Mouse (Mus musculus) left cerebral cortex, adult 2 months (tissue): ENCODE data around the gene Gbp4. TPM values are rescaled to one million over a fixed set of nuclear protein-coding genes. Genes with fewer than 3 reads are reported as not detected.
"Not testable (repeated sequence)": the region's sequence is repeated elsewhere in the genome, so short reads cannot be mapped to it uniquely, and the experiment has no call there.

Experiments
- DNase-seq, 2 experiments: peaks; one replicate each; pipeline ENCODE4 v3.0.0; 2021 to 2022; ENCODE audit warnings: low spot score in 2 of 2, mixed read lengths in 1 of 2; ENCODE audit errors: extremely low spot score in 1 of 2
- H3K27ac ChIP-seq: fragments of 200-600 bp; 2 replicates; pipeline ENCODE4 v1.8.1; 2022
- H3K4me3 ChIP-seq: fragments of 200-600 bp; 2 replicates; pipeline ENCODE4 v1.8.1; 2022
- CTCF ChIP-seq: fragments of 200-600 bp; IDR thresholded peaks from 2 replicates; pipeline ENCODE4 v1.8.1; 2022; ENCODE audit warnings: antibody characterized with exemption, mild to moderate bottlenecking, moderate library complexity
- intact Hi-C: fragments of 180-260 bp; cut with DNase I; formaldehyde crosslinking; loops from one replicate; pipeline ENCODE4 v1.15.1; 2025
- long read RNA-seq, 2 experiments: library from polyadenylated mRNA; stranded (forward); transcript quantifications; one replicate each; pipeline ENCODE4 v2.0.0; 2021; ENCODE audit warnings: borderline mapping rate in 2 of 2
- total RNA-seq, 2 experiments: library from RNA; stranded (reverse); gene quantifications; 2 replicates each; pipeline ENCODE4 v1.2.3; 2021

The Gbp4 gene
- 1 to 10 TPM; 1.1 to 2.3 TPM for total RNA-seq
- long read RNA-seq, experiment 1, full-length matches to known transcripts, result 1 of 1 reads
- long read RNA-seq, experiment 1, partial matches to known transcripts, result 0 of 1 reads
- long read RNA-seq, experiment 1, other reads (novel, unspliced or antisense), result 0 of 1 reads
- long read RNA-seq, experiment 2, partial matches to known transcripts, result 0 of 1 reads
- long read RNA-seq, experiment 2, other reads (novel, unspliced or antisense), result 1 of 1 reads

- H3K4me3 ChIP-seq, intact Hi-C loops, DNase-seq, H3K27ac ChIP-seq: not testable (repeated sequence)
Observed at GRCm38 (mm10) chr5:105139409-105140088, at the start of gene Gbp4, which contains the start of the genes Gbp9 and Gbp8. Gene Gbp4 (minus strand): TSS chr5:105139586. Gene Gbp9 (minus strand): TSS chr5:105139539. Gene Gbp8 (minus strand): TSS chr5:105139540.

DNA sequence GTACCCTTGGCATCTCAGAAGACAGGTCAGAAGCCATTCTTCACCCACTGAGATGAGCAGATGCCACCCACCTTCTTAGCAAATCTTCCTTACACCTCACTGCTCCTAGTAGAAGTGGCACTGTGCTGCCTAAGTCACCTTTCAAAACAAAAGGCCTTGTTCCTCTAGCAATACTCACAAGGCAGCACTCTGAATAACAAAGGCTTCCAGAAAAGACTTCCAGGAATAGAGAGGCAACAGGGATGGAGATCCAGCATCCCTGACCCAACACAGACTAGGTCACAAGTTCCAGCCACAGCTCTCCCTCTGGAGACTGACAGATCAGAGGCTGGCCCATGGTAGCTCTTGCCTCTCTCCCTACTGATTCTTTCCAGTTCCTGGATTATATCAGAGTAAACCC, 42.1 kb upstream of the Gbp4 start:
- intact Hi-C loops, result no loop called here
- H3K27ac ChIP-seq, result no peak overlapping the region
- TF ChIP-seq CTCF, result no peak

DNA sequence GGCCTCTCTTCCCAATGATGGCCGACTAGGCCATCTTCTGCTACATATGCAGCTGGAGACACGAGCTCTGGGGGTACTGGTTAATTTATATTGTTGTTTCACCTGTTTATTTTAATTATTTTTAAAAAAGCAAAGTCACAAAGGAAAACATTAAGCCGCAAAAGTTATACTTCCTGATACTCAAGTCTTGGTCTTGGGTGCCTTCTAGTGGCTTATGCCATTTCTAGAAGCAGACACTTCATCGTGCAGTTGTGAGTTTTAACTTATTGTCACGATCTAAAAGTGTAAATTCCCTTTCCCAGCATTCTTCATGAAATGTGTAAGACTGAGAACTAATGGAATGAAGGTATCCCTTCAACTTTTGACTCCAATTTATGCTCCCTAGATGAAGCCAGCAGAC, 17.2 kb upstream of the Gbp4 start:
- intact Hi-C loops, result no loop called here
- peak; percentile 34 for TF ChIP-seq CTCF
- no peak overlapping the region for H3K27ac ChIP-seq
- no peak for DNase-seq
- H3K4me3 ChIP-seq, result no peak overlapping the region

More for the DNA sequence above, 42.1 kb upstream of the Gbp4 start:
- no peak for DNase-seq
- no peak overlapping the region for H3K4me3 ChIP-seq

- Histone ChIP-seq H3K4me3 (no peak overlapping the region), H3K27ac (no peak overlapping the region)
- no peak for TF ChIP-seq CTCF
- DNase-seq, result no peak
- intact Hi-C loops, result no loop called here
Observed at GRCm38 (mm10) chr5:105154049-105154448, 14.7 kb upstream of the Gbp4 start.

DNA sequence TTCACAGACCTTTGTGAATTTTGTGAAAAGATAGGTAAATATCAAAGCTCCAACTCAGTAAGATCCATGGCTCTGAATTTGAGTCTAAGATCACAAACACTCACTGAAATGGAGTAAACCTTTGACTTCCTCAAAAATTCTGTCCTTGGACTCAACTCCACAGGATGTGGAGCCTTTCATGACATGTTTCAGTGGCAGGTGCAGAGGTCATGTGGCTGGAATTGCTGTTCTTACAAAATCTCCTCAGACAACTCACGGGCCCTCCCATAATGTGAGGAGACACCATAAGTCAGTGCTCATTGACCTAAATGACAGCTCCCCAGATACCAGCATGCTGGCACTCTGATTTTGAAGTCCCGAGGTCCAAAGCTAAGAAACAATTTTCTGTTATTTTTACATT, 8.7 kb upstream of the Gbp4 start:
- H3K27ac ChIP-seq, H3K4me3 ChIP-seq, intact Hi-C loops, DNase-seq: not testable (repeated sequence)

DNA sequence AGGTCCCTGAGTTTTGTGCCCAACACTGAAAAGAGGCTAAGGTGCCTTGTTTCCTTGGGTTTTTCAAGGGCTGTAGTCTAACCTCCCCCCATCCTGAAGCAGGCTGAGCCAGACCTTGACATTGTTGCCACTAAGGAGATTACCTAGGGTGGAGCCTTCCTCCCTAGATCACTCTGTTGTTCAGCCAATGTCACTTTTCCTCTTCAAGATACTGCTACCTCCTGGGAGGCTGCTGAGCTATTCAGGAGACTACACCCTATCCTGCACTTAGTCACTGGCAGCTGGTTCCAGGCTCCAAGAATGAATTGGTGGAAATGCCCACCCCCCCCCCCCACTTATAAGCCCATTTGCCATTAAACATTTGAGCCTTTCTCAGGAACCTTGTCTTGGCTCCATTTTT, 7.1 kb upstream of the Gbp4 start:
- no peak for TF ChIP-seq CTCF
- DNase-seq, result no peak
- intact Hi-C loops, result no loop called here
- Histone ChIP-seq H3K27ac (peak overlapping the region; percentile 30; the same call in 1 of the 2 replicates), H3K4me3 (no peak overlapping the region)

- intact Hi-C loops, H3K4me3 ChIP-seq, DNase-seq: not testable (repeated sequence)
- H3K27ac ChIP-seq, result peak overlapping the region; percentile 30; the same call in 1 of the 2 replicates
Observed at GRCm38 (mm10) chr5:105145731-105146130, 6.3 kb upstream of the Gbp4 start.

DNA sequence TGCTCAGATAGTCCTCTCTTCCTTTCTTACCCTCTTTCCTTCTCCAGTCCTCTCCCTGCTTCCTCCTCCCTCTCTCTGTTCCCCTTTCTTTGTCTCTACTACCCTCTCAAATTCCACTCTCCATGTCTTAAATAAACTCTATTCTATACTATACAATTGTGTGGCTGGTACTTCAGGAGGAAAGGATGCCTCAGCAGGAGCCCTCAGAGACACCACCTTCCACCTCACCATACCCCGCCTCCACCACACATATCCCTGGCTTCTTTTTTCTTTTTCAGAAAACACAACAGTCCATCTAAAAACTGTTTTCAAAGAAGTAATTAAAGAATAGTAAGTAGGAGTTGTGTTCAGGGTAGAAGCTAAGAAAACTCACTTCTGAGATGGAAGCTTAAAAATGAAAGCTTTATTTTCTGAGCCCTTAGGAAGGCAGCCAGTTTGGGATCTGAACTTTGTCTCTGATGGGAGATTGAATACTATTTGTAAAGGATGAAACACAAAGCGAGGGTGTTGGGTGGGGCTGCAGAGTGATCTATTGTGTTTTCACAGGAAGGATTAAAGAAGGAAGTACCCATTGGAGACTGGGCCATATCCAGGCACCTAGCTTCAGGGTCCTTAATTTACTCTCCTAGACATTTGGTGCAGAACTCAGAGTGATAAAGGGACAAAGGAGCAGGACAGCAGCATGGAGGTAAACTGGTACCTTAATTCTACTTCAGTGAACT, 864 bp upstream of the Gbp4 start:
- H3K27ac ChIP-seq, H3K4me3 ChIP-seq, intact Hi-C loops, DNase-seq: not testable (repeated sequence)

DNA sequence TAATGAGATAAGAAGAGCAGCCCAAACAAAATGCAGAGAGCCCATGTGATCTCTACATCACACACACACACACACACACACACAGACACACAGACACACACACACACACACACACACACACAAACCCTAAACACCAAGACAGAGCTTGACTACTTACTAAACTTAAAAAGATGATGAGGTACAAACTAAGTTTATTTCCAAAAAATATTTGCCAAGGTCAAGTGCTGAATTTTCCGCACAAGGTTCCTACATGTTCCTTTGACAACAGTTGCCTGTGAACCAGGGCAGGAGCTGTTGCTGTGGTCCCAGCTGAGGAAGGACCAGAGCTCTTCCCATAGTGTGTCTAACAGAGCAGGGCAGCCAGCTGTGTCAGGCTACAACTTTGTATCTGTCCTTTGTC, 480 bp downstream of the Gbp4 start:
- Histone ChIP-seq H3K27ac (no peak overlapping the region), H3K4me3 (no peak overlapping the region)
- intact Hi-C loops, result no loop called here
- DNase-seq, result no peak
- no peak for TF ChIP-seq CTCF

GRCm38 (mm10) chr5:105136706-105137304, 2.6 kb downstream of the Gbp4 start:
- H3K4me3 ChIP-seq, DNase-seq, H3K27ac ChIP-seq, intact Hi-C loops: not testable (repeated sequence)

DNA sequence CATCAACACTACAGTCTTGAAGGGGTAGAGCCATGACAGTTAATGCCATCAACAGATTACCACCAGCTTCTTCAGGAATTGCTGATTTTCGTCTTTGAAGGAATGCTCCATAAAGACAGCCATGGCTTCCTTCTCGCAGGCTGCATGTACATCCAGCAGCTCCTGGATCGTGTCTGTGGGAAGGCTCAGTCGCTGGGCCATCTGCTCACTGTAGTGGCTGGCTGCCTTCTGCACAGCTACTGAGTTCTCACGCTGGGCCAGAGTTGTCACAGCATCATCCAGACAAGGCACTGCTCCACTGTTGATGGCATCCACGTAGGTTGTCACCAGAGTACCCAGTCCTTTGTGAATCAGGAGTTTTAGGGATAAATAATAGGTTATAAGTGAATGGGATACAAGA, 17.7 kb downstream of the Gbp4 start:
- peak in 1 of 2 experiments; percentile 16 for DNase-seq
- H3K27ac ChIP-seq, intact Hi-C loops, H3K4me3 ChIP-seq: not testable (repeated sequence)

GRCm38 (mm10) chr5:105115740-105116139, 23.6 kb downstream of the Gbp4 start:
- Histone ChIP-seq H3K4me3 (no peak overlapping the region), H3K27ac (no peak overlapping the region)
- intact Hi-C loops, result no loop called here
- DNase-seq, result no peak
- no peak for TF ChIP-seq CTCF
